Mouse (Mus musculus): Measurements from ENCODE around the gene Stom.
A peak's percentile ranks its signal among the peaks of the same experiment; 100 is the strongest.

Stom gene

GRCm38 (mm10) chr2:35271817-35272216, 65.0 kb downstream of the Stom start:
- DNase-seq = no peak

GRCm38 (mm10) chr2:35270531-35270984, 66.2 kb downstream of the Stom start:
- DNase-seq = peak; percentile 53 to 60

- no peak for DNase-seq
Observed at GRCm38 (mm10) chr2:35269716-35270260, 67.0 kb downstream of the Stom start.

GRCm38 (mm10) chr2:35269136-35269535, 67.6 kb downstream of the Stom start:
- no peak for DNase-seq

GRCm38 (mm10) chr2:35267876-35268566, 68.8 kb downstream of the Stom start:
- DNase-seq = no peak

GRCm38 (mm10) chr2:35267156-35267875, 69.5 kb downstream of the Stom start:
- no peak for DNase-seq

GRCm38 (mm10) chr2:35266251-35266905, 70.4 kb downstream of the Stom start:
- no peak for DNase-seq

GRCm38 (mm10) chr2:35265775-35266174, 71.0 kb downstream of the Stom start:
- no peak for DNase-seq

- DNase-seq = no peak
Observed at GRCm38 (mm10) chr2:35265296-35265695, 71.5 kb downstream of the Stom start.

GRCm38 (mm10) chr2:35264095-35264494, 72.7 kb downstream of the Stom start:
- no peak for DNase-seq

All from cerebellum, adult 18-20 months (tissue).